Mouse (Mus musculus): ENCODE measurements around the gene Gpr119.
A peak's percentile ranks its signal among the peaks of the same experiment; 100 is the strongest.

The Gpr119 gene

GRCm38 (mm10) chrX:48674171-48674570 lies at the start of gene Gpr119:
TSS of gene Gpr119 (minus strand) at chrX:48674478.
- no peak for DNase-seq

GRCm38 (mm10) chrX:48712846-48713245 lies 38.6 kb upstream of the Gpr119 start:
- DNase-seq = no peak

GRCm38 (mm10) chrX:48709701-48710100 lies 35.4 kb upstream of the Gpr119 start:
- DNase-seq = no peak

- DNase-seq = peak; percentile 89
Measured at GRCm38 (mm10) chrX:48694864-48695371, 20.6 kb upstream of the Gpr119 start, which contains the start of gene Rbmx2. TSS of gene Rbmx2 (plus strand) at chrX:48695004.

DNA sequence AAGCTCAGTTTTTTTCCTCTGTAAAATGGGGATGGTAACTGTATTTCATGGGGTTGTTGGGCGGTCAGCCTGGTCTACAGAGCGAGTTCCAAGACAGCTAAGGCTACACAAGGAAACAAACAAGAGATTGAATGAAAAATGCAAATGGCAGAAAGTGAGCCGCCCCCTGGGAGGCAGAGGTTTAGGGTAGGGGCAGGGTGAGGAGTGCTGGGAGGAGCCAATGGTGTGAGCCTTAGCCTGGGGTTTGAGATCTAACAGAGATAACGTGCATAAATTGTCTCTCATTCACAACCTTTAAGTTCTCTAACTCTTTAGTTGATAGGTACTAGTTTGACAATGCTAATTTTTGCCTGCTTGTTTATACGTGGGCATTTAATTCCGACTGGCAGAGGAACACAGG lies 20.2 kb upstream of the Gpr119 start:
- no peak for DNase-seq

- no peak for DNase-seq
Measured at GRCm38 (mm10) chrX:48683857-48684256, 9.6 kb upstream of the Gpr119 start.

- DNase-seq = peak; percentile 39
Measured at GRCm38 (mm10) chrX:48683451-48683850, 9.2 kb upstream of the Gpr119 start.

GRCm38 (mm10) chrX:48671714-48672113 lies 2.6 kb downstream of the Gpr119 start:
- no peak for DNase-seq

DNA sequence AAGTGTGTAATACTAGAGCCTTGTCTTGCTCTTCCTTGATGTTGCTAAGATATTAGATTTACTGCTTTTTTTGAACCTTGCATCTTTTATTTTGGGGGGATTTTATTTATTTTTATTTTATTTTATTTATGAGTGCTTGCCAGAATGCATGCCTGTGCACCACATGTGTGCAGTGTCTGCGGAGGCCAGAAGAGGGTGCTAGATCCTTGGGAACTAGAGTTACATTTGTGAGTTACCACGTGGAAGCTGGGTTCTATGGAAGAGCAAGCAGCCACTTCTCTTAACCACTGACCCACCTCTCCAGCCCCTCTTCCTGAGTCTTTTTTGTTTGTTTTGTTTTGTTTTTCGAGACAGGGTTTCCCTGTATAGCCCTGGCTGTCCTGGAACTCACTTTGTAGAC lies 4.7 kb downstream of the Gpr119 start:
- peak; percentile 5 for DNase-seq

DNA sequence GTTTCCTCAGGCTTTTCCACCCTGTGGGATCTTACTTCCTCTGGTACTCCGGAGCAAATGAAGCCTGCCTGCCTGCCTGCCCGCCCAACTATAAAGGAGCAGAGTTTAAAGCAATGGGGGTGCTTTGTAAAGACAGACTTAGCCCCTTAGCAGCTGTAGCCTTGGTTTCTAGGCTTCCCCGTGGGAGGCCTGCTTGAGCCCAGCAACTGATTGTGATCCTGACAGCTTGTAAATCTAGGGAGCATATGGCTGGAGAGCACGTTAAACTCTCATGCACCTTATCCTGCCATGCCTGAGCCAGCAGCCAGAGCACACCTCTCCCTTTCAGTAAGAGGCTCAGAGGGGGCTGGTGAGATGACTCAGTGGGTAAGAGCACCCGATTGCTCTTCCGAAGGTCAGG lies 7.5 kb downstream of the Gpr119 start:
- no peak for DNase-seq

GRCm38 (mm10) chrX:48644122-48644521 lies 30.2 kb downstream of the Gpr119 start:
- peak; percentile 36 for DNase-seq

- DNase-seq = no peak
Measured at GRCm38 (mm10) chrX:48637032-48637431, 37.2 kb downstream of the Gpr119 start.

DNA sequence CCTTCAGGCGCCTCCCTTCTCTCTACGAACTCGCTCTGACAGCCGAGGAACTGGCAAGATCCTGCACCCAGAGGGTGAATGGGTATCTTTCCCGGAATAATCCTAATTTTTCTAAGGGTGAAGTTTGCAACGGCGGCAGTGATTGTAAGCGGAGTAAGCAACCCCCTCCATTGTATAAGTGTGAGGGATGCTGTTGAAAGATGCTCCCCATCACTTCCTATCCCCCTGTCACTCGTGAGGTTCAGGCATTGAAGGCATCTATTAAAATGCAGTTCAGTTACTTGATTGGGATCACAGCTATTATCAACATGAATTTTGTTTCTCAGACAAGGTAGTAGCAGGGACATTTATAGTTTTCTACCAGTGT lies 50.2 kb downstream of the Gpr119 start:
- DNase-seq = no peak

DNA sequence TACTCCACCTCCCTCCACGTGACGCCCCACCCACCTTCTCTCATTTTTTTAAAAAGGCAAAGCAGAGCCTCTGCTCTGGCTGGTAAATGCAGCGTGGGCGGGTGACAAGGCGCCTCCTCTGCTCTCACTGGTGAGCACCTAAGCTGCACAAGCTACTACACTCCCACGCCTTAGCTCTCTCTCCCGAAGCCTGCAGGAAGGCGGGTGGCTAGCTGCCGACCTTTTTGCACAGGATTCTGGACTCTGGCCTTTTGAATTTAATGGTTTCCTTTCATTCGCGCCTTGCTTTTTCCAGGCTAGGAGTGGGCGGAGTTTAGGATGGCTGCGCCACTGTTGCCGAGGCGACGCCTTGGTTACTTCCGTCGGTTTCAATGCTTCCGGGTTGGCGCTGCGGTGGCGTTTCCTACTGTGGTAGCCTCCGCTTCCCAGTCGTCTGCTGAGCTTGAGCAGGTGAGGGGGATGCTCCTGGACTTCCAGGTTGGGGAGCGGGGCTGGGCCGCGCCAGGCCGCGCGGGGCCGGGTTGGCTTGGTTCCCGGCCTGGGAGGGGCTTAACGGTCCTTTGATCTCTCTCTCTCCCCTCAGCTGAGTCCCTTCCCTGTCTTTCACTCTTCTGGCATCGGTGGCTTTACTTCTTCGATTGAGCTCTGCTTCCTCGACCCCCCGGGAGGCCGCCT lies 50.8 kb downstream of the Gpr119 start, which contains the start of gene Slc25a14:
TSS of gene Slc25a14 (plus strand) at position 35 of the 675 bp plus-strand sequence.
- peak; percentile 69 for DNase-seq

DNA sequence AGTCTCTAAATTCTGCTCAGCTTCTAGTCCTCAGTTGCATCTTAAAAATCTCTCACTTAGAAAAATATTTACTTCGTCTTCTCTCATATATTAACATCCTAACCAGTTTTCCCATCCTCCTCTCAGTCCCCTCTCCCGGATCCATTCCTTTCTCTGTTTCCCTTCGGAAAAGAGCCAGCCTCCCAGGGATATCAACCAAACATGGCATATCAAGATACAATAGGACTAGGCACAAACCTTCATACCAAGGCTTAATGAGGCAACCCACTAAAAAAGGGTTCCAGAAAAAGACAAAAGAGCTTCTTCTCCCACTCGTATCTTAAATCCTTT lies 51.3 kb downstream of the Gpr119 start:
- DNase-seq = no peak
